Mouse (Mus musculus): ENCODE measurements around the gene Cxcr5.

The Cxcr5 gene

DNA sequence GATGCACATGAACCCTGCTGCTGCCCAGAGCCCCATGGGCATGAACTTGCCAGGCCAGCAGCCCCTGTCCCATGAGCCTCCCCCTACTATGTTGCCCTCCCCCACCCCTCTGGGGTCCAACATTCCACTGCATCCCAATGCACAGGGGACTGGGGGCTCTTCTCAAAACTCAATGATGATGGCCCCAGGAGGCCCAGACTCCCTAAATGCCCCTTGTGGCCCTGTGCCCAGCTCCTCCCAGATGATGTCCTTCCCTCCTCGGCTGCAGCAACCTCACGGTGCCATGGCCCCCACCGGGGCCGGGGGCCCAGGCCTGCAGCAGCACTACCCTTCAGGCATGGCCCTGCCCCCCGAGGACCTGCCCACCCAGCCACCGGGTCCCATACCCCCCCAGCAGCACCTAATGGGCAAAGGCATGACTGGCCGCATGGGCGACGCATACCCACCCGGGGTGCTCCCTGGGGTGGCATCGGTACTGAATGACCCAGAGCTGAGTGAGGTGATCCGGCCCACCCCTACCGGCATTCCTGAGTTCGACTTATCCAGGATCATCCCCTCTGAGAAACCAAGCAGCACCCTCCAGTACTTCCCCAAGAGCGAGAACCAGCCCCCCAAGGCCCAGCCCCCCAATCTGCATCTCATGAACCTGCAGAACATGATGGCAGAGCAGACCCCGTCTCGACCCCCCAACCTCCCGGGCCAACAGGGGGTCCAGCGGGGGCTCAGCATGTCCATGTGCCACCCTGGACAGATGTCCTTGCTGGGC lies 52.8 kb downstream of the Cxcr5 start:
- peak; percentile 57 for DNase-seq

DNA sequence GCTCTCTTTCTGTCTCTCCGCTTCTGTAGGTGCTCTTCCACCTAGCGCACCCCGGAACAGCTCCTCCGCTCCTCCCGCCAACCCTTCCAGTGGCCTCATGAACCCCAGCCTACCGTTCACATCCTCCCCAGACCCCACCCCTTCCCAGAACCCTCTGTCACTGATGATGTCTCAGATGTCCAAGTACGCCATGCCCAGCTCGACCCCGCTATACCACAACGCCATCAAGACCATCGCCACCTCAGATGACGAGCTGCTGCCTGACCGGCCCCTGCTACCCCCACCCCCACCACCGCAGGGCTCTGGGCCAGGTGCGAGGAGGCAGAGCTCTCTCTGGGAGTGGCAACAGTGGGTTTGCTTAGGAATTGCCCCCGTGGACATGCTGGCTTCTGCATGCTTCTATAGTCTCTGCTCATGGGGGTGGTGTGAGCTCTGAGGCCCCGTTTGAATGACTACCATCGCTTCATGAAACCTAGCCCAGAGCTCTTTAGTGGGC lies 53.5 kb downstream of the Cxcr5 start:
- peak; percentile 41 for DNase-seq

DNA sequence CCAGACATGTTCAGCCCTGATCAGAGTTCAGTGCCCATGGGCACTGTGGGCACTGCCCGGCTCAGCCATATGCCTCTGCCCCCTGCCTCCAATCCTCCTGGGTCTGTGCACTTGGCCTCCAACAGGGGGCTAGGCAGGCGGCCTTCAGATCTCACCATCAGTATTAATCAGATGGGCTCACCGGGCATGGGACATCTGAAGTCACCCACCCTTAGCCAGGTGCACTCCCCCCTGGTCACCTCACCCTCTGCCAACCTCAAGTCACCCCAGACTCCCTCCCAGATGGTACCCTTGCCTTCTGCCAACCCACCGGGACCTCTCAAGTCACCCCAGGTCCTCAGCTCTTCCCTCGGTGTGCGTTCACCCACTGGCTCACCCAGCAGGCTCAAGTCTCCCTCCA lies 54.3 kb downstream of the Cxcr5 start:
- DNase-seq, result no peak

DNA sequence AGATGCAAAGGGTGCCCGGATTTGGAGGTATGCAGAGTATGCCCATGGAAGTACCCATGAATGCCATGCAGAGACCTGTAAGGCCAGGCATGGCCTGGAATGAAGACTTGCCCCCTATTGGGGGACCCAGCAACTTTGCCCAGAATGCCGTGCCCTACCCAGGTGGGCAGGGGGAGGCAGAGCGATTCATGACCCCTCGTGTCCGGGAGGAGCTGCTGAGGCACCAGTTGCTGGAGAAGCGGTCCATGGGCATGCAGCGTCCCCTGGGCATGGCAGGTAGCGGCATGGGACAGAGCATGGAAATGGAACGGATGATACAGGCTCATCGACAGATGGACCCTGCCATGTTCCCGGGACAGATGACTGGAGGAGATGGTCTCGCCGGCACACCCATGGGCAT lies 55.1 kb downstream of the Cxcr5 start:
- peak; percentile 38 for DNase-seq

DNA sequence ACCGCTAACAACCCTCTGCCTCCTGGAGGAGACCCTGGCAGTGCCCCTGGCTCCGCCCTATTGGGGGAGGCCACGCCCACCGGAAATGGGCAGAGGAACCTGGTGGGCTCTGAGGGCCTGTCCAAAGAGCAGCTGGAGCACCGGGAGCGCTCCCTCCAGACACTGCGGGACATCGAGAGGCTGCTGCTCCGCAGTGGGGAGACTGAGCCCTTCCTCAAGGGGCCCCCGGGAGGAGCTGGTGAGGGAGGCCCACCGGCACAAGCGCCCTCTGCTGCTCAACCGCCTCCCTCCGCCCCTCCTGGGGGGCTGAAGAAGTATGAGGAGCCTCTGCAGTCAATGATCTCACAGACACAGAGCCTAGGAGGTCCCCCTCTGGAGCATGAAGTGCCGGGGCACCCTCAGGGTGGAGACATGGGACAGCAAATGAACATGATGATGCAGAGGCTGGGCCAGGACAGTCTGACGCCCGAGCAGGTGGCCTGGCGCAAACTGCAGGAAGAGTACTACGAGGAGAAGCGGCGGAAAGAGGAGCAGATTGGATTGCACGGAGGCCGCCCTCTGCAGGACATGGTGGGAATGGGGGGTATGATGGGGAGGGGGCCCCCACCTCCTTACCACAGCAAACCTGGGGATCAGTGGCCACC lies 55.7 kb downstream of the Cxcr5 start:
- DNase-seq, result peak; percentile 62

DNA sequence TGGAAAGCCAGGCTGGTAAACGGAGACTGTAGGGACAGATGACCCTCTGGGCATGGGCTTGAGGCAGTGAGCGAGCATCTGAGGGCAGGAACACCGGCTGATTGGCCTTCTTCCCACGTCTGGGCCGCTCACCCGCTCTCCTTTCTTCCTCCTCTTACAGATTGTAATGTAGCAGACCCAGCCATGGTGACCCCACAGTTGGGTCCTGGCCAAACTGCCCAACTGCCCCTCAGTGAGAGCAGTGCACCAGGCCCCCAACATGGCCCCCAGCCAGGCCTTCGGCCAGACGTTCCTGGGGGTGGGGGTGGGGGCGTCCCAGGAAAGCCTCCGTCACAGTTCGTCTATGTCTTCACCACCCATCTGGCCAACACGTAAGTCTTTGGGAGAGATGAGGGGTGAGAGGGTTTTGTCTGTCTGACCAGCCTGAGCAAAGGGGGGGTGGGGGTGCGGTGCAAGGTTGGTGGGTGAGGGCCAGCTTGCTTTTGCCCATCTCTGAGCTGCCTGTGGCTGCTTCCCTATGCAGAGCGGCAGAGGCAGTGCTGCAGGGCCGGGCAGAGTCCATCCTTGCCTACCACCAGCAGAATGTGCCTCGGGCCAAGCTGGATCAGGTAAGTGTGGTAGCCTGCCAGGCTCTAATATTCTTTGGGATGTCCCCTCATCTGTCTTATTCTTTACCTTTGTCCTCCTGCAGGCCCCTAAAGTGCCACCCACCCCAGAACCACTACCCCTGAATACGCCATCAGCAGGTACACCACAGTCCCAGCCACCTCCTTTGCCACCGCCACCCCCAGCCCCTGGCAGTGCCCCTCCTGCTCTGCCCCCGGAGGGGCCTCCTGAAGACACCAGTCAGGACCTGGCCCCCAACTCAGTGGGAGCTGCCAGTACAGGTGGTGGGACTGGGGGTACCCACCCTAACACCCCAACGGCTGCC lies 56.5 kb downstream of the Cxcr5 start:
- DNase-seq, result peak; percentile 58

DNA sequence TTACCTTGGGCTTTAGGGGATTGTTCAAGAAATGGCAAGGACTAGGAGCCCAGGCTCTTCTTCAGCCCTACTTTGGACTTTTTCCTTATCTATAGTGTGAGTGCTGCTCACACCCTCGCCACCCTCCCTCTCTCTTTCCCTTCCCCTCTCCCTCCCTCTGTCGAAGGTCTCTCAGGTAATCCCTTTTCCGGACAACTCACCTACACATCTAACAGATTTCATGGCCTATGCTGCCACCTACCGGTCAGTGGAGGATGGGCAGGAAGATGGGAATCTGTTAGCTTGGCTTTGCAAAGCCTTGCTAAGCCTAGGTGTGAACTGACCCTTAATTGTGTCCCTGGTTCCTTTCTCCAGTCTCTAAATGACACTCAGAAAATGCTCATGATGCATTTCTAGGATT lies 59.7 kb downstream of the Cxcr5 start:
- peak; percentile 94 for DNase-seq

DNA sequence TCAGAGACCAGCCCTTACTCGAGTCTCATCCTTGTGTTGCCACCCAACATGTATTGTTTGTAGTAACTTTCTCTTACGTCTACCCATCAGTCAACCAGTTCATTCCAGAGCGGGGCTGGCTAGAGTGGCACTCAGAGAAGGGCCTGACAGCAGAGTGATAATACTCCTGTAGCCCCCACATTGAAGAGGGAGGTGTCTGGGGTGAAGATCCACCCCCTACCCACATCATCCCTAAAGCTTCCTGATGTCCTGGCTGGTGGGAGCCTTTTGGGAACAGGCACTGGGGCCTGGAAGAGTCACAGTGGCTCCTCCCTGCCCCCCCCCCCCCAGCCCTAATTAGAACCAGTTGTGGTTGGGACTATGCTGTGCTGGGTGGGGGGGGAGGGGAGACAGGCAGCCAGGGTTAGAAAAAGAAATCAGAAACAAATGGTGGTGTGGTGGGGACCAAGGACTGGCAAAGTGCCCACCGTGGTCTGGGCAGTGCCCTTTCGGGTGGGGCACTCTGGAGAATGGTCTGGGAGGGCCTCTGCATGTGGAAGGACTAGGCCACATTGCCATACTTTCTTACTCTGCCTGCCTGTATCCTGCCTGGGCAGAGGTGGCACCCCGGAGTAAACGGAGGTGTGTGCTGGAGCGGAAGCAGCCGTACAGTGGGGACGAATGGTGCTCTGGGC lies 60.3 kb downstream of the Cxcr5 start:
- DNase-seq, result peak; percentile 48

DNA sequence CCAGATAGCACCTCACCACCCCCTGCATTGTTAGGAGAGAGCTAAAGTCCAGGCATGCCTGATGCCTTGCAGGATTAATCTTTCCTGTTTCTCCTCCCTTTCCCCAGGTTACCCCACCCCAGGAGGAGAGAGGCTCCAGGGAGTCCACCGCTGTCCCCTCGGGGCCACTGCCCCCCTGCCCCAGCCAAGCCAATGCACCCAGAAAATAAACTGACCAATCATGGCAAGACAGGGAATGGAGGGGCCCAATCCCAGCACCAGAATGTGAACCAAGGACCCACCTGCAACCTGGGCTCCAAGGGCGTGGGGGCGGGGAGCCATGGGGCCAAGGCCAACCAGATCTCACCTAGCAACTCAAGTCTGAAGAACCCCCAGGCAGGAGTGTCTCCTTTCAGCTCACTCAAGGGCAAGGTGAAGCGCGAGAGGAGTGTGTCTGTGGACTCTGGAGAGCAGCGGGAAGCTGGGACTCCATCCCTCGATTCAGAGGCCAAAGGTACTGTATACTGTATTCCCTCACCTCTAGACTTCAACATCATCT lies 61.0 kb downstream of the Cxcr5 start:
- DNase-seq, result no peak

DNA sequence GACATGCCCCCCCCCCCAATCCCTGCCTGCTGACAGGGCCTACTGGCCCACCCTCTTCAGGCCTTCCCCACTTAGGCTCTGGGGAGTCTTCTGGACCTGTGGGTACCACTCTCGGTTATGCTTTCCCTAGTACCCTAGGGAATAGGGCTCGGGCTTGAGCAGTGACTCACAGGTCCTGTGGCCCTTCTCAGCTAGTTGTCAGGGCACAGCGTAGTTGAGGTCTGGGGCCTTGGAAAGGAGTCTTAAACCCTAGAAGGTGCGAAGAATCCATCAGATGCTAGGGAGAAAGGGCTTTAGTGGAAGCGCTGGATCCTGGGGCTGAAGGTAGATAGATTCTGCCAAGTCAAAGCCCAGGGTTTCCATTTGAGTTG lies 61.5 kb downstream of the Cxcr5 start:
- no peak for DNase-seq

DNA sequence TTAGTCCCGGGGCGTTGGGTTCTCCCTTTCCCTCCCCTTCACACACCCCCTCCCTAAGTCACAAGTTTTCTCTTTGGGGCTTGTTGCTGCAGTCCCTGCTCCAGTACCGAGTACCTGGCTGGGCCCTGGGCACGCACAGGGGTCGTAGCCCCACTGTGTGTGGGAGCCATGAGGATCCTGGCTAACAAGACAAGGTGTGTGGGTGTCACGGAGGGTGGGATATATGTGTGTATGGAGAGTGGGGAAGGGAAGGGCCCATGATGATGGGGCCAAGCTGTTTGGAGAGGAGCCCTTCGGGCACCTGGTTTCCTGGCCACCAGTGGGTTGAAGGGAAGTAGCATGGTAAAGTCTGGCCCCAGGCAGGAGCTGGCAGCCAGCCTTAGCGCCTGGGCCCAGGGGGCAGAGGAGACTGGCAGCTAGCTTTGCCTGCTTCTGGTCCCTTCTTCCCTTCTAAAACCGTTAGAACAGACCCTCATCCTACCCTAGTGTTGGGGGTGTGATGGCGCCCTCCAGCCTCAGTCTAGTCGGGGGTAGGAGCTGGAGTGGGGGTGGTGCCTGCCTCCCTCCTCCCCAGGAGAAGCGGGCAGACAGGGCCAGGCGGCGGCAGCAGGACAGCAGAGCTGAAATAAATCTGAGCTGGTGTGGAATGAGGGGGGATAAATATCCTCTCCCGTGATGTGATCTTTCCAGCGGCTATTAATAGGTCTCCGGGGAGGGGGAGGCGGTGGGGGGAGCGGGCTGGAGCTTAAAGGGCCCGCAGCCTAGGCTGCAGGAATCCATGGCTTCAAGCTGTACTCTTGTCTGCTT lies 62.1 kb downstream of the Cxcr5 start:
- DNase-seq, result no peak

DNA sequence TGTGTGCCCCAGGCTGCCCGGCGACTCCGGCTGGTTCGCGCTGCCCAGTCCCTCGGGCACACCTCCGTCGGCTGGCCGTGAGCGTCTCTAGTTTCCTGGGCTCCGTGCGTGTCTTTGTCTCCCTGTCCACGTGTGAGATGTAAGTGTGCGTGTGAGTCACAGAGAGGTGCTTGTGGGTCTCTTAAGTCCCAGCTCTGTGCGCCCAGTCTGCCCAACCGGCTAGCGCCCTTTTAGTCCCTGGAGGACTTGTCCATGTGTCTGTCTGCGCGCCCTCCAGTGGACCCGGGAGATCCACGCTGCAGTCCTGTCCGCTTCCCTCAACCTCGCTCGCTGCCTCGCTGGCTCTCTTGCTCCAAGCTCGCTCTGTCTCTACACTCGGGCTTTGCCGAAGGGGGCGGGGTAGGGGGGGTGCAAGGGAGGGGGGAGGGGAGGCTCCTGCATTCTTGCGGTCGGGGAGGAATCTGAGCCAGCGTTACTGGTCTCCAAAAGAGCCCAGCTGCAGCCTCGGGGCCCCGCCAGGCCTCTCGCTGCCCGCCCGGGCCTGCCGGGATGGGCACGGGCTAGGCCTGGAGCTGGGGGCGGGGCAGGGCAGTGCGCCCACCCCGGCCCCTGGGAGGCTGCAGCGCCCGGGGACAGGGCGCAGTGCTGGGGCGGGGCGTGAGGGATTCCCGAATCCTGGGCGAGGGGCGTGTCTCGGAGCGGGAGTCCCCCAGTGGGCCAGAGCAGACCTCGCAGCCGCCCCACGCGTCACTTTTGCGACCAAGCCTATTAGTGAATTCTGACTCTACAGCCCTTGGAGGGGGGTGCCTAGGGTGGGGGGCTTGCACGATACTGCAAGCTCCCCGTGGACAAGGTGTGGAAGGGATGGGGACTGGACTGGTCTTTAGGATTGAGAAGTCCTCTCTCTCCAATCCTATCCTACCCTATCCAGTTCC lies 63.0 kb downstream of the Cxcr5 start:
- no peak for DNase-seq

DNA sequence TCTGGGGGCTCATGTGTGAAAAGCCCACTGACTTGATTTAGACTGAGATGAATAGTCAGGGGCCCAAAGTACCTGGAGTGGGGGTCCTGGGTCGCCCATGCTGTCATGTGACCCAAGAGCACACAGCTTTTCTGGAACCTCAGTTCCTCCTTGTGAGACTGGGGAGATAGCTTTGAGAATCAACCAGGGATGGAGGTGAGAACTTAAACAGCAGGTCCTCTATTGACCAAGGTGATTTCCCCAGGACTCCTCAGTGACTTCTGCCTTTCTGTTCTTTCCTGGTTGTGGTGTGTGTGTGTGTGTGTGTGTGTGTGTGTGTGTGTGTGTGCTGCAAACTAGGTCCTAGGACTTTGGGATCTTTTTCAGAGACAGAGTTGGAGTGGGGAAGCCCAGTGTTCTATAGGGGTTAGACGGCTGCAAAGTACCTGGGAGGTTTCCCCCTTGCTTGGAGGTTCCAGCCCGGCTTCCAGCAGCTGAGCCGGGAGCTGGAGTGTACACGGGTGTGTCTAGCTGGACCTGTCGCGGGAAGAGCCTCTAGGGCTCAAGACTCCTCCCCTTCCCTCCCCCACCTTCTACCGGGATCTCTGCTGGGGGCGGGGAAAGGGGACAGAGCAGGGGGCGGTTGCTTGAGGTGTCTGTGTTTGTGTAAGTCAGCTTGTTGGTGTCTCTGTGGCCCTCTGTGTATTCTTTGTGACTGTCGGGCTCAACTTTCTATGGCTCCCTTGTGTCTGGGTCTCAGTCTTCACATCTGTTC lies 63.9 kb downstream of the Cxcr5 start:
- DNase-seq, result no peak

DNA sequence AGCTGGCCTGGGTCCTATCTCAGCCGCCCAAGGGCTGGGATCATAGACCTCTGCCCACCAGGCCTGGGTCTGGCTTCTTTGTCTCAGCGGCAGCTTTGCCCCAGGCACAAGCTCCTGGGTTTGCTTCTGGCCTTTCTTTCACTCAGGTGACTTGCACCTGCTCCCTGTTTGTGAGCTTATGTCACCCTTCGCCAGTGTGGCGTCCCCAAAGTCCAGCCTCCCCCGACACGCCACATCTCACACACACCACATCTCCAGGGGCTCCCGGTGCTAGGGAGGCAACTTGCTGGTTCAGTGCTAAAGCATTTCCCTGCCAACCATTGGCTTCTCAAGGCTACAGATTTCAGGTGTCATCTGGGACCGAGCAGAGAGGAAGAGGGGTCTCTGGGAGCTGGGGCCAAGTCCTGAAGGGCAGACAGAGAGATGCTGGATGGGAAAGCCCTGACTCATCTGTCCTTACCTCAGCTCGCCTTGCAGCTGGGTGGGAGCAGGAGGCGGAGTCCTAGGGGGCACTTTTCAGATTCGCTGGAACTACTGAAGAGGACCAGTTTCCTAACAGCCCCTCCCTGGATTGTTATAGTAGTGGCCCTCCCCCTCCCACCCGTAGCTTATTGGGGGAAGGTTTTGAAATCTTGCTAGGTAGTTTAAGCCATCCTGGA lies 64.7 kb downstream of the Cxcr5 start:
- DNase-seq, result no peak

DNA sequence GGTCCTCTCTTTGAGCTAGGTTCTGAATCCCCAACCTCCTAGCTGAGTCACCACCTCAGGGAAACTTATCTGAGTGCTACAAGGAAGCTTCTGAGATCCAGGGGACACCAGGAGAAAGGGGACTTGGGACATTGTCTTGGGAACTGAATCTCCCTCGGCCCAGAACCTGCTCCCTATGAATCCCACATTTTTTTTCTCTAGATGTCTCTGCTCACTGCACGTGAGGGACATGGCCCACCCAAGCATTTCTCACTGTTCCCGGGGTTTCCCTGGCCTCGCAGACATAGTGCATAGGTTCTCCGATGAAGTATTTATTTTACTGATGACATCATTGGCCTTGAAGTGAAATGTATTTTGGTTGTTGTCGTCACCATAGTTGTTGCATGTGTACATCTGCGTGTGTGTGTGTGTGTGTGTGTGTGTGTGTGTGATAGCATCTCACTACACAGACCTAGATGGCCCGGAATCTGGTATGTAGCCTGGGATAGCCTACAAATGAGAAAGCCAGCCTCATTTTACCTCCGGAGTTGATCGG lies 65.8 kb downstream of the Cxcr5 start:
- peak; percentile 34 for DNase-seq

DNA sequence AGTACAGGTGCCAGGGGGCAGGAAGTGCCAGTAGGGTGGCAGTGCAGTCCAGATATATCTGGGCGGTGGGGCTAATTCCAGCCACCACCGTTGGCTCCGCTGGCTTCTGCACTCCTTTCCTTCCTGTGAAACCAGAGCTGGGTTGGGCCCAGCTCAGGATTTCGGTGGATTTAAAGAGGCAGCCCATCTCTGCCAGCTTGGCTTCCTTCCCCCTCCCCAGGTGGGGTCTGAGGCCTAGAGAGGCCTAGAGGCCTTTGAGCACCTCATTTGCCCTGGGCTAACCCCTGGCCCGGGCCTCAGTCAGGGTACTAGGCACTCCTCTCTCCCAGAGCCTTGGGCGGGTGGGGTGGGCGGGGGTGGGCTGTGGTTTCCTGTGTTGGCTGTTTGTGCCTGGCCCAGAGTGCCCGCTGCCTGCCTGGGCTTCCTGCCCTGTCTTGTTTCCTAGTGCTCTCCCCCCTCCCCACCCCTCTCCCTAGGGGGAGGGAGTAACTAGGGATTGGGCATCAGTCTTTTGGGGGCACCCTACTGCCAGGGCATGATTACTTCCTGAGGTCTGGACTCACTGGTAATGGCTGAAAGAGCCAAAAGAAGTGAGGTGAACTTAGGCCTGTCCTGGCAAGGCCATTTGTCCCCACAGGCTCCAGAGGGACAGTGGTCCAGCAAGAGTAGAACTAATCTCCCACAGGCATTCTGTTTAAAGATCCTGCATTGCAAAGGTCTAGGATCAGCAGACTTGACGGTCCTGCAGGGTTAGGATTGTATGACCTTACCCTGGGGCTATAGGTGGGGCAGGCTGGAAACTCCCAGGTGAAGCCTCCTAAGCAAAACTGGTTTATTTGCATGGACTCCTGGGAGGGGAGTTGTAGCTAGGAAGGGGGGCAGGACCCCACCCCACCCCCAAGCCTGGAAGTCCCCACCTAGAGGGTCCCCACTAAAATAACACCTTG lies 66.5 kb downstream of the Cxcr5 start:
- DNase-seq, result peak; percentile 60

DNA sequence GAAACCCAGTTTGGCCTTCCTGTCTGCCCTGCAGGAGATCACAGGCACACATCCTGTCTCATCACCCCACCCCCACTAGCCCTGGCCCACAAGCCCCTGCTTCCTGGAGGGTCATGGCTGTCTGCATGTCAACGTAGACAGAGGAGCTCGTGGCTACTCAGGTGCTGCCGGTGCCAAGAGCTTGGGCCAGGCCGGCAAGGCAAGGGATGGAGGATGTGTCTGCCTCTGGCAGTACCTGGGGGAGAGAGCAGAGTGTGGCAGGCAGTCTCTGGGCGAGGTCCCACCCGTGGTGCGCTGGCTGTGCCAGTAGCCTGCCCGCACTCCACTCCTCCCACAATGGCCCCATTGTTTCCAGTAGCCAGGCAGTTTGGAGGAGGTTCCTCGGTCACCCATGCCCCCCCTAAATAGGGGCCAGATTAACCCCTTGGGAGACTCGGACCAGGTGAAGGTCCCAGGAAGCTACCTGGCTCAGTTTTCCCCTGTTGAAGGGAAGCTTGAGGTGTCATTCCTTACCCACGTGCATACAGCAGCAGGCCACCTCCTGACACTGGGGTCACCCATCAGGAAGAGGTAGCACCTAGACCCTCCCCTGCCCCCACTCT lies 67.3 kb downstream of the Cxcr5 start:
- no peak for DNase-seq
